Mouse (Mus musculus) hindbrain, postnatal 0 days (tissue): ENCODE data around the gene Wwox. TPM values are rescaled to one million over a fixed set of nuclear protein-coding genes. Genes with fewer than 3 reads are reported as not detected.

Experiments used
- ATAC-seq: fragments of 200-750 bp; cut with Nextera tagmentation; 2 replicates; pipeline ENCODE4 v1.8.0; 2017; ENCODE audit warnings: mild to moderate bottlenecking, moderate TSS enrichment, moderate library complexity
- DNase-seq: peaks from one replicate; pipeline ENCODE4 v3.0.0-alpha.2; 2015; ENCODE audit warnings: low spot score
- H3K27ac ChIP-seq: fragments of 300-500 bp; sonication (generic); 2 replicates; pipeline ENCODE4 v1.5.1; 2014; ENCODE audit warnings: mild to moderate bottlenecking
- H3K27me3 ChIP-seq: fragments of 300-500 bp; sonication (generic); 2 replicates; pipeline ENCODE4 v1.6.1; 2014; ENCODE audit warnings: low read length, mixed read lengths; ENCODE audit not compliant: insufficient read depth
- H3K36me3 ChIP-seq: fragments of 300-500 bp; sonication (generic); 2 replicates; pipeline ENCODE4 v1.6.1; 2014; ENCODE audit warnings: low read length, mixed read lengths; ENCODE audit not compliant: insufficient read depth
- H3K4me1 ChIP-seq: fragments of 300-500 bp; sonication (generic); 2 replicates; pipeline ENCODE4 v1.6.1; 2014; ENCODE audit warnings: antibody characterized with exemption, low read length, mixed read lengths; ENCODE audit not compliant: insufficient read depth
- H3K4me2 ChIP-seq: fragments of 300-500 bp; sonication (generic); 2 replicates; pipeline ENCODE4 v1.6.1; 2014; ENCODE audit warnings: low read depth, mild to moderate bottlenecking, low read length, moderate library complexity, mixed read lengths
- H3K4me3 ChIP-seq: fragments of 300-500 bp; sonication (generic); 2 replicates; pipeline ENCODE4 v1.5.1; 2014; ENCODE audit warnings: low read length
- H3K9ac ChIP-seq: fragments of 300-500 bp; sonication (generic); replicated peaks from 2 replicates; pipeline ENCODE4 v1.6.1; 2014; ENCODE audit warnings: mild to moderate bottlenecking, low read length, moderate library complexity, mixed read lengths
- H3K9me3 ChIP-seq: fragments of 300-500 bp; sonication (generic); 2 replicates; pipeline ENCODE4 v1.6.1; 2016; ENCODE audit warnings: low read length, mixed read lengths
- CTCF ChIP-seq: IDR thresholded peaks from 2 replicates; pipeline ENCODE4 v1.5.1; 2016; ENCODE audit warnings: antibody characterized with exemption, control low read depth, low read depth
- WGBS: fragments of 180-500 bp; shearing (Covaris S2); extraction: QIAGEN DNeasy Blood & Tissue Kit; methylation state at CpG from one replicate; pipeline ENCODE4 v1.1.7; 2014; 5-methylcytosine and 5-hydroxymethylcytosine counted together
- polyA plus RNA-seq: library from polyadenylated mRNA; unstranded; fragments of >200 nt; fragmentation: Nextera tagmentation; extraction: Ambion mirVana; gene quantifications from 2 replicates; pipeline ENCODE4 v1.2.1, GENCODE M21; 2015
- total RNA-seq: library from RNA; depleted of rRNA; stranded (reverse); fragments of >200 nt; gene quantifications from 2 replicates; pipeline ENCODE4 v1.2.3, GENCODE M21; 2014

Wwox gene
- total and polyA plus RNA-seq, 2 experiments from 2014 or later: 17.1 to 19.8 TPM

- H3K27ac ChIP-seq: no peak overlapping the region
- H3K9me3 ChIP-seq: no peaks in the 10 kb centered on the region
- H3K36me3 ChIP-seq: no peaks in the 10 kb centered on the region
- no peak for TF ChIP-seq CTCF
- H3K27me3 ChIP-seq: no peaks in the 10 kb centered on the region
- H3K4me3 ChIP-seq: no peak overlapping the region
- DNase-seq (no peak), ATAC-seq (no peak)
- H3K9ac ChIP-seq: no peak overlapping the region
- no peak overlapping the region for H3K4me2 ChIP-seq
- H3K4me1 ChIP-seq: no peaks in the 10 kb centered on the region
- 77% methylated on average over 15 of the region's 15 CpGs for WGBS
These were observed 87.3 kb downstream of the Wwox start for GRCm38 (mm10) chr8:114526626-114527267.

- ATAC-seq (no peak), DNase-seq (no peak)
- Histone ChIP-seq H3K27ac (no peak overlapping the region), H3K9me3 (no peaks in the 10 kb centered on the region), H3K36me3 (no peaks in the 10 kb centered on the region), H3K4me1 (no peaks in the 10 kb centered on the region), H3K4me2 (no peak overlapping the region), H3K4me3 (no peak overlapping the region), H3K27me3 (no peaks in the 10 kb centered on the region), H3K9ac (no peak overlapping the region)
- WGBS: 42% methylated on average over 12 of the region's 12 CpGs
- no peak for TF ChIP-seq CTCF
These were observed 88.3 kb downstream of the Wwox start for GRCm38 (mm10) chr8:114527648-114528221.

GRCm38 (mm10) chr8:114529581-114529980 lies 90.1 kb downstream of the Wwox start:
- no peak for DNase-seq
- Histone ChIP-seq H3K27ac (no peak overlapping the region), H3K9me3 (no peaks in the 10 kb centered on the region), H3K4me3 (no peak overlapping the region), H3K4me1 (no peaks in the 10 kb centered on the region), H3K27me3 (no peaks in the 10 kb centered on the region), H3K4me2 (no peak overlapping the region), H3K9ac (no peak overlapping the region), H3K36me3 (no peaks in the 10 kb centered on the region)
- WGBS: 83% methylated on average over 10 of the region's 10 CpGs
- ATAC-seq: no peak
- no peak for TF ChIP-seq CTCF

GRCm38 (mm10) chr8:114536201-114536600 lies 96.7 kb downstream of the Wwox start:
- DNase-seq: no peak
- H3K4me3 ChIP-seq: no peak overlapping the region
- no peak overlapping the region for H3K27ac ChIP-seq
- no peak overlapping the region for H3K4me2 ChIP-seq
- no peak for TF ChIP-seq CTCF
- H3K9me3 ChIP-seq: no peaks in the 10 kb centered on the region
- no peaks in the 10 kb centered on the region for H3K27me3 ChIP-seq
- WGBS: 39% methylated on average over 6 of the region's 6 CpGs
- no peak overlapping the region for H3K9ac ChIP-seq
- no peaks in the 10 kb centered on the region for H3K36me3 ChIP-seq
- no peaks in the 10 kb centered on the region for H3K4me1 ChIP-seq
- no peak for ATAC-seq

- Histone ChIP-seq H3K4me1 (no peaks in the 10 kb centered on the region), H3K4me3 (no peak overlapping the region), H3K4me2 (no peak overlapping the region), H3K9me3 (no peaks in the 10 kb centered on the region), H3K27me3 (no peaks in the 10 kb centered on the region), H3K27ac (no peak overlapping the region), H3K36me3 (no peaks in the 10 kb centered on the region), H3K9ac (no peak overlapping the region)
- WGBS: 11% methylated on average over 3 of the region's 3 CpGs
- DNase-seq (peak; percentile 78), ATAC-seq (peak; percentile 59; the same call in 1 of the 2 replicates)
- peak; percentile 92 for TF ChIP-seq CTCF
These were observed 101.7 kb downstream of the Wwox start for GRCm38 (mm10) chr8:114541132-114541531.

GRCm38 (mm10) chr8:114548360-114548759 lies 108.9 kb downstream of the Wwox start:
- no peak for TF ChIP-seq CTCF
- no peaks in the 10 kb centered on the region for H3K9me3 ChIP-seq
- H3K9ac ChIP-seq: no peak overlapping the region
- 80% methylated on average over 8 of the region's 8 CpGs for WGBS
- H3K4me2 ChIP-seq: no peak overlapping the region
- H3K36me3 ChIP-seq: no peaks in the 10 kb centered on the region
- H3K4me1 ChIP-seq: no peaks in the 10 kb centered on the region
- H3K4me3 ChIP-seq: no peak overlapping the region
- ATAC-seq (no peak), DNase-seq (no peak)
- no peaks in the 10 kb centered on the region for H3K27me3 ChIP-seq
- H3K27ac ChIP-seq: no peak overlapping the region

GRCm38 (mm10) chr8:114548837-114549236 lies 109.4 kb downstream of the Wwox start:
- H3K9ac ChIP-seq: no peak overlapping the region
- H3K36me3 ChIP-seq: no peaks in the 10 kb centered on the region
- no peak overlapping the region for H3K4me2 ChIP-seq
- WGBS: 76% methylated on average over 6 of the region's 6 CpGs
- H3K4me3 ChIP-seq: no peak overlapping the region
- H3K27ac ChIP-seq: no peak overlapping the region
- no peaks in the 10 kb centered on the region for H3K4me1 ChIP-seq
- no peak for TF ChIP-seq CTCF
- H3K9me3 ChIP-seq: no peaks in the 10 kb centered on the region
- ATAC-seq: no peak
- no peak for DNase-seq
- no peaks in the 10 kb centered on the region for H3K27me3 ChIP-seq
